Mouse (Mus musculus) gastrocnemius, postnatal 4 days (tissue): Measurements from ENCODE around the gene Trex1. TPM values are rescaled to one million over a fixed set of nuclear protein-coding genes. Genes with fewer than 3 reads are reported as not detected.
A peak's percentile ranks its signal among the peaks of the same experiment; 100 is the strongest.

Source experiments
- DNase-seq, 2 experiments: peaks; one replicate each; pipeline ENCODE4 v3.0.0; 2021 to 2022; ENCODE audit warnings: low spot score in 2 of 2, mixed read lengths in 2 of 2
- total RNA-seq, 2 experiments: library from RNA; stranded (reverse); gene quantifications; 2 replicates each; pipeline ENCODE4 v1.2.3; 2021

Trex1 gene
- total RNA-seq, 2 experiments from 2014 or later: 10.3 to 12.0 TPM

DNA sequence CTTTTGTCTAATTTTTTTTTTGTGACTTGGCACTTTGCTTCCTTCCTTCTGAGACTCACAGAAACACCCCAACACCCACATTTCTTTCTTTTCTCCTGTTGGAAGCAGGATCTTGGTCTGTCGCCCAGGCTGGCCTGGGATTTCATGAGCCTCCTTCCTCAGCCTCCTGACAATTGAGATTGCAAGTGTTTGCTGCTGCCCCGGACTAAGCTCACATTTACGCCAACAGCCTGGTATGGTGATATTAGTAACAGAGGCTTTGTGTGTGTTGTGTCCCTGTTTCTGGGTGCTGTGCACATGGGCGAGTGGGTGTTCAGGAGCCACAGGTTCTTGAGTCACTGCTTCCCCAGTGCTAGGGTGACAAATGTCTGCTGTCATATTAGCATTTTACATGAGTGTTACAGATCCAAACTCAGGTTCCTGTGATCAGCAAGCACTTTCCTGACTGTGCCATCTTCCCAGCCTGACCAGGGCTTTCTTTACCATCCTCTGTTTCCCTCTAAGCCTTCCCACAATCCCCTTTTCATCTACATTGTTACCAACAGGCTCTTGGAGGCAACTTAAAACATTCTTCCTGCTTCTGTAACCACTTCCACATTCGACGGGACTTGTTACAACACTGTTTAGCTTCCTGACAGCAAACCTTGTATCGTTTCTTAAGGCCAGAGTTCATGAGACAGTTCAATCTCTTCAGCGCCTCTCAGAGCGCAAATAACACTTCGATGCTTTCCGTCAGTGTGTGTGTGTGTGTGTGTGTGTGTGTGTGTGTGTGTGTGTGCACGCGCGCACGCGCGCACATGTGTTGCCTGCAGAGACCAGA, 36.5 kb downstream of the Trex1 start:
- peak in 1 of 2 experiments; percentile 6 for DNase-seq

DNA sequence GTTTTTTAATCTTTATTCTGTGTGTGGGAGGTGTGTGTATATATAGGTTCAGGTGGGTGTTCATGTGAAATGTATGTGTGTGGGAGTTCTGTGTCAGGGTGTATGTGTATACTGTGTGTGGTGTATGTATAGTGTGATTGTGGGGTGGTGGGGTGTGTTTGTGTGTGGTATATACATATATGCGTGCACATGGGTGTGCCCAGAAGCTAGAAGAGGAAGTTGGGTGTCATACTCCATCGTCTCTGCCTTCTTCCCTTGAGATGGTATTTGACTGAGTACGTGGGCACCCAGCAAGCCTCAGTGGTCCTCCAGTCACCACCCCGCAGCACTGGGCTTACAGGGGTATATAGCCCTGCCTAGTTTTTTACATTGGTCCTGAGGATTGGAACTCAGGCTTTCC, 38.1 kb downstream of the Trex1 start:
- peak in 1 of 2 experiments; percentile 8 for DNase-seq

DNA sequence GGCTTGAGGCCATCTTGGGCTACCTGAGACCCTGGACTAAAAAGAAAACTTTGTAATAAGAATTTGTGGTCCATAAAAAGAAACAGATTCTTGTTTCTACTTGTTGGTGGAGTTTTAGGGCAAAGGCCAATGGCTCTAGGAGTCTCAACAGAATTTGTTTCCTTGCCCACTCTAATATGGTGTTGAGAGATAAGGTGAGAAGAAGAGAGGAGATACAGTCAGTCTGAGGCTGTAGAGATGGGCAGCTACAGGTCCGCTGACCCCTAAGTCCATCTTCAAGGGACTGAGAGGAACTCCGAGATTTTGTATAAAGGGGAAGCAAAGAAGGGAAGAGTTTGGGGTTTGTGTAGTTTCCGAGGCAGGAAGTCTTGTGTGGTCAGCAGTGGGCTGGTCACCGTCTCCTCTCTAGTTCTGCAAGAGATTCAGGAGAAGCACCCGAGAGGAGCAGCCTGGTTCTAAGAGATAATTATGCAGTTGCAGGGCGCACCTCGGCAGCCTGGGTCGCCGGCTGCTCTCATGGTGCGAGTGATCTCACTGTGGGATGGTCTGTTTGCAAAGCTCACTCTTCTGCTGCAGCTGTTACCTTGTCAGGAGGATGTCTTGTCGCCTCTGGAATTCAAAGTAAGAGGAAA, 42.4 kb downstream of the Trex1 start:
- DNase-seq: no peak

DNA sequence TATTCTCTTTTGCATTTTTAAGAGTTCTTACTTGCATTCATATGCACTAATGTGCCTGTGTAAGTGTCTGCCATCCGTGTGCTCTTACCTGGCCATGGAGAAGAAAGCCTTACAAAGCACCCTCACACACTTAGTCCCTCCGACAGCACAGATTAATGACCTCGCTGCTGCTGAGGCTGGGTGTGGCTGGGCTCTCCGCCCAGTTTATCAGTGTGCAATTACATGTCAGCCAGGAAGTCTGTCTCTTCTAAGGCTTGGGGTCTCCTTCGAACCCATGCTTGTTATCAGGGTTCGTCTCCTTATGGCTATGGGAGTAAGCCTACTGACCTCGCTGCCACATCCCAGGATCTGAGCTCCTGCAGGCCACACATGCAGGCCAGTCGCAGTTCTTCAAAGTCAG, 44.1 kb downstream of the Trex1 start:
- DNase-seq: no peak

GRCm38 (mm10) chr9:109010316-109010690, 49.2 kb downstream of the Trex1 start:
- DNase-seq: no peak

DNA sequence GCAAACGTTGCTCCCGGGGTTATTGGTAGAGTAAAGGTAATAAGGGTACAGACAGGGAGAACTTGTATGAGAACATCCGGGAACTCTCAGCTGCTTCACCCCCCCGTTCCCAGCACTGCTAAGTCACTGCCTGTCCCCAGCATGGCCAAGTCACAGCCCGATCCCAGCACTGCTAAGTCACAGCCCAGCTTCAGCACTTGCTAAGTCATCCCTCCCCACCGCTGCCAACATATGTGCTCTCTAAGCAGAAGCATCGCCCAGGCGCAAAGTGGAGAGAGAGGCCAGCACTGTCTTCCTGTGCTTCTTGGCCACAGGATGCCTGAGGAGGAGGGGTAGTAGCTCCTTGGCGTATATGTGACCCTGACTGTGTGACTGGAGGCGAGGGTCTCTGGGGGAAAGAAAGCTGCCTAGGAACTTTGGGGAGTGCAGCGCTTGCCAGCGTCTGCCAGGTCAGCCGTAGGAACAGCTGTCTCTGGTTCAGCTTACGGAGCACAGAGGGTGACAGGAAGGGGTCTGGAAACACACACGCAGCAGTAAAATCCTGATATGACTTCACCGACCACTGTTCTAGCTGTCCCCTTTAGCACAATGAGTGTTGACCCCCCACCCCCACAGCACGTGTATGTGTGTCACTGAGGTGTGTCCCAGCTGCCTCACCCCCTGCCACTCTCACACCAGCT, 49.8 kb downstream of the Trex1 start:
- DNase-seq: peak in 1 of 2 experiments; percentile 63

DNA sequence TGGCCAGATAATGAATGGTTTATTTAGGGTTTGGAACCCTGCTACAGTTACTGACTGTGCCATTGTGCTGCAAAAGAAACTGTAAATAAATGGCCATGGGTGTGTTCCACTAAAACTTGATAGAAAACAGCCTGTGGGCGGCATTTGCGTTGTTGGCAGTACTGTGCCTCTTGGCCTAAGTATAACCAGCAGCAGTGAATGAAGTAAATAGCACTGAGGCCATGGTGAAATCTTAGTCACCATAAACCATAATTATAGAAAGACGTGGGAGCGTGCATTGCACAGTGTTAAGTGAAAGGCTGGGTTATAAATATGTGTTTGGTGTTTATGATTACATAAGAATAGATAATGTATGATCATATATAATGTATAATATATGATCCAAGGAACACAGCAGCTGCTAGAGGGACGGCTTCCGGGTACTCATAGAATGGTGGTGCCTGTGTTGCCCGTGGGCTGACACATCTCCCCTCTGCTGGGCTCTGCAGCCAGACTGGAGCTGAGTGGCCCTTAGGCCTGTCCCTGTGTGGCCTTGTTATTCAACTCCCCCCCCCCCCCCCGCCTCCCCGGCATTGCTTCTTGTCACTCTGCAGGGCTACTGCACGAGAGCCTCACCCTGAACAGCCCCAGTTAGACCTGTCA, 50.4 kb downstream of the Trex1 start:
- no peak for DNase-seq

DNA sequence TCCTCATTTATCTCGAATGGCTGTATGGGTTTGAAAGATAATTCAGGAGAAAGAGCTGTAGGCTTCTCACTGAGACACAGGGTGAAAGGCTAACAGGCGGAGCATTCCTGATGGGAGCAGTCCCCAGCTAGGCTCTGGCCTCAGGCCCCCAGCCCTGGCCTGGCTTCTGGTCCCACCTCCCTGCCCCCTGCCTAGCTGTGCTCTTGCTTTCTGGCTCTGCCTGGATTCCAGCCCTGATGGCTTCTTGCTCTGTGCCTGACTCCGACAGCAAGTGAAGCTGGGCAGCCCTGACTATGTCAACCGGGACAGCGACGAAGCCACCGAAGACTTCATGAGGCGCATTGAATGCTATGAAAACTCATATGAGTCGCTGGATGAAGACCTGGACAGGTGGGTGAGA, 51.5 kb downstream of the Trex1 start:
- no peak for DNase-seq

Other genes starting within 250 kb of the Trex1 start
- gene Celsr3, start 233.4 kb downstream of the Trex1 start, total RNA-seq: under 1 TPM; 0.22 to 0.31 TPM
- gene Slc26a6, start 206.5 kb downstream of the Trex1 start, total RNA-seq: 10 to 100 TPM in 1 of 2 experiments, 1 to 10 TPM in 1; 9.8 to 11.2 TPM
- gene Tmem89, start 145.1 kb downstream of the Trex1 start, total RNA-seq: not detected
- gene Uqcrc1, start 123.1 kb downstream of the Trex1 start, total RNA-seq: 100 to 1,000 TPM; 612 to 624 TPM
- gene Col7a1, start 106.1 kb downstream of the Trex1 start, total RNA-seq: 10 to 100 TPM; 16.0 to 16.4 TPM
- 1 to 10 TPM; 2.9 to 3.8 TPM for gene Ucn2, start 73.7 kb downstream of the Trex1 start, total RNA-seq
- gene Pfkfb4, start 68.0 kb downstream of the Trex1 start, total RNA-seq: 10 to 100 TPM; 17.2 to 21.4 TPM
- 10 to 100 TPM; 50.6 to 54.3 TPM for gene Shisa5, start 21.2 kb downstream of the Trex1 start, total RNA-seq
- gene Atrip, start 14.4 kb upstream of the Trex1 start, total RNA-seq: 10 to 100 TPM; 10.4 to 13.5 TPM
- gene Ccdc51, start 22.8 kb upstream of the Trex1 start, total RNA-seq: 1 to 10 TPM; 8.6 to 9.1 TPM
- gene Tma7, start 22.9 kb upstream of the Trex1 start, total RNA-seq: 100 to 1,000 TPM; 186 to 241 TPM
- gene Plxnb1, start 35.7 kb upstream of the Trex1 start, total RNA-seq: 1 to 10 TPM; 8.4 to 9.8 TPM
- not detected for gene Fbxw21, start 102.3 kb upstream of the Trex1 start, total RNA-seq
- gene Fbxw13, start 136.2 kb upstream of the Trex1 start, total RNA-seq: not detected
- gene Fbxw20, start 175.0 kb upstream of the Trex1 start, total RNA-seq: not detected
- gene Fbxw14, start 227.9 kb upstream of the Trex1 start, total RNA-seq: not detected